Comparison of ENCODE assay signal across 28 mouse cellular contexts in the genomic region with DNA sequence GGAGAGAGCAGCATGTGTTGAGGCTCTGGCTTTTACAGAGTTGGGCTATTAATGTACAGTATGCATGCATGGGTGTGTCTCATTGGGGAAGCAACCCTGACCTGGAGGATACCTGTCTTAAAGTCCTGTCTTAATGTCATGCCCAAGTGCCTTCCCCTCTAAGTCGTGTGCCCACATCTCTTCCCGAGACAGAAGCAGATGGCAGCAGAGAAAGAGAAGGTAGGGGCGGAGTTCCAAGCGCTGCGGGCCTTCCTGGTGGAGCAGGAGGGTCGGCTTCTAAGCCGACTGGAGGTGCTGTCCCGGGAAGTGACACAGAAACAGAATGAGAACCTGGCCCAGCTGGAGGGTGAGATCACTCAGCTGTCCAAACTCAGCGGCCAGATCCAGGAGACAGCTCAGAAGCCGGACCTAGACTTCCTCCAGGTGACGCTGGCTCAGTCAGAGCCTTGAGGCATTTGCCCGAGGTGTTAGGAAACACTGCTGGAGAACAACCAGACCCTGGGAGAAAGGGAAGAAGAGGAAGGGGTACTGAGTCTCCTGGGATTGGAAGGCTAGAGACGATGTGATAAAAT. TPM values are rescaled to one million over a fixed set of nuclear protein-coding genes. Genes with fewer than 3 reads are reported as not detected.
DNase-seq lines count a peak whose midpoint lies in the region; ATAC-seq lines count a peak whose summit lies in the region.
"Had no signal": no experiment of that assay in that cellular context is flagged by ENCODE, and none has a peak within 500 bp of the region (broad histone marks: within the 10 kb centered on the region; RNA-seq: fewer than 3 reads in every experiment).

No protein-coding gene starts in this region.

- H3K27me3 ChIP-seq in heart, embryonic 11.5 days (ENCODE audit: control insufficient read depth, insufficient read depth, low read length), result peaks cover 20% of the 10 kb centered on the region
- H3K27me3 ChIP-seq in kidney, embryonic 16.5 days (ENCODE audit: insufficient read depth, low read length), result peaks cover 6% of the 10 kb centered on the region; the same call in 1 of the 2 replicates
- H3K27me3 ChIP-seq: limb, embryonic 15.5 days; stomach, embryonic 15.5 days had no signal

- H3K9me3 ChIP-seq in heart, embryonic 11.5 days (replicated peaks; ENCODE audit: control insufficient read depth, low read length), result no peaks in the 10 kb centered on the region
- no peaks in the 10 kb centered on the region for H3K9me3 ChIP-seq in kidney, embryonic 16.5 days (ENCODE audit: low read length)
- H3K9me3 ChIP-seq: hindbrain, embryonic 13.5 days; limb, embryonic 15.5 days; midbrain, embryonic 10.5 days; neural tube, embryonic 12.5 days; stomach, embryonic 15.5 days had no signal

- WGBS in heart, embryonic 11.5 days (ENCODE audit: insufficient replicate concordance), result 27% methylated on average over 13 of the region's 13 CpGs
- WGBS in kidney, embryonic 16.5 days, result 28% methylated on average over 13 of the region's 13 CpGs

- intact Hi-C loops in heart, postnatal 36 days (cut with DNase I), result no loop called here

- H3K36me3 ChIP-seq in heart, embryonic 11.5 days (ENCODE audit: control insufficient read depth, insufficient read depth, low read length), result no peaks in the 10 kb centered on the region
- H3K36me3 ChIP-seq in kidney, embryonic 16.5 days (ENCODE audit: insufficient read depth, low read length), result no peaks in the 10 kb centered on the region
- H3K36me3 ChIP-seq: hindbrain, embryonic 13.5 days; limb, embryonic 15.5 days; midbrain, embryonic 10.5 days; neural tube, embryonic 12.5 days; stomach, embryonic 15.5 days had no signal

- no peak for DNase-seq in heart, postnatal 36 days
- no peak for DNase-seq in kidney, postnatal 4 days
- DNase-seq in A20 (ENCODE audit: low read depth, low spot score) (peak; percentile 59), ZHBTc4 (ENCODE audit: low read depth, low spot score) (peak; percentile 40)
- no peak for DNase-seq in urinary bladder, postnatal 10 days (ENCODE audit: low spot score)
- DNase-seq: adrenal gland, adult 8-10 months; B cell, adult 2 months; cerebellum, adult 2 months; cerebellum, postnatal 14 days; forebrain, postnatal 0 days; heart, postnatal 4 days; lung, adult 2 months; right cerebral cortex, adult 18-20 months; right cerebral cortex, postnatal 4 days; thymus, adult 18-20 months; thymus, postnatal 25 days had no signal

- H3K4me3 ChIP-seq in heart, embryonic 11.5 days (ENCODE audit: low read depth, low read length), result no peak overlapping the region
- H3K4me3 ChIP-seq in kidney, embryonic 16.5 days (ENCODE audit: low read length), result no peak overlapping the region
- H3K4me3 ChIP-seq: erythroblast, embryonic 14.5 days; hindbrain, embryonic 13.5 days; limb, embryonic 15.5 days; midbrain, embryonic 10.5 days; myocyte; neural tube, embryonic 12.5 days; stomach, embryonic 15.5 days had no signal

- H3K27ac ChIP-seq in heart, embryonic 11.5 days (ENCODE audit: low read depth, low read length), result no peak overlapping the region
- H3K27ac ChIP-seq in kidney, embryonic 16.5 days (ENCODE audit: low read length), result no peak overlapping the region
- H3K27ac ChIP-seq: hindbrain, embryonic 13.5 days; kidney, postnatal 0 days; limb, embryonic 15.5 days; liver, embryonic 14.5 days; midbrain, embryonic 10.5 days; neural tube, embryonic 12.5 days; stomach, embryonic 15.5 days had no signal

- H3K4me2 ChIP-seq in heart, embryonic 11.5 days, result peak overlapping the region; percentile 4; the same call in 1 of the 2 replicates
- H3K4me2 ChIP-seq in kidney, embryonic 16.5 days (replicated peaks; ENCODE audit: low read depth, low read length), result no peak overlapping the region
- H3K4me2 ChIP-seq: hindbrain, embryonic 13.5 days; limb, embryonic 15.5 days; neural tube, embryonic 12.5 days; stomach, embryonic 15.5 days had no signal

- no peaks in the 10 kb centered on the region for H3K4me1 ChIP-seq in heart, embryonic 11.5 days (ENCODE audit: control insufficient read depth, insufficient read depth, low read length)
- H3K4me1 ChIP-seq in kidney, embryonic 16.5 days (ENCODE audit: insufficient read depth, low read length), result 0 out of 2 replicates have a peak, but pooled peaks cover 4% of the 10 kb centered on the region
- H3K4me1 ChIP-seq: hindbrain, embryonic 13.5 days; limb, embryonic 15.5 days; midbrain, embryonic 10.5 days; neural tube, embryonic 12.5 days; stomach, embryonic 15.5 days had no signal

- ATAC-seq in heart, embryonic 11.5 days (replicated peaks; ENCODE audit: insufficient number of reproducible peaks, low FRiP score, low TSS enrichment), result no peak
- 0 out of 2 replicates have a peak, but pooled peaks have one; percentile 11 for ATAC-seq in kidney, embryonic 16.5 days (ENCODE audit: low FRiP score, low TSS enrichment)
- ATAC-seq: forebrain, postnatal 0 days; intestine, embryonic 16.5 days had no signal

- peak overlapping the region; percentile 43; the same call in 1 of the 2 replicates for H3K9ac ChIP-seq in heart, embryonic 11.5 days (ENCODE audit: low read depth, low read length)
- H3K9ac ChIP-seq in kidney, embryonic 16.5 days (replicated peaks; ENCODE audit: low read length), result no peak overlapping the region
- H3K9ac ChIP-seq: forebrain, postnatal 0 days; hindbrain, embryonic 13.5 days; limb, embryonic 15.5 days; liver, embryonic 14.5 days; neural tube, embryonic 12.5 days; stomach, embryonic 15.5 days had no signal

RNA-seq across cellular contexts. Expression of gene Gm12184, which starts 18.9 kb away (rescaled TPM):
- polyA plus RNA-seq in heart, embryonic 11.5 days (2014; fragmentation: Nextera tagmentation; extraction: Ambion mirVana), result 2.9 and 4.0 TPM in 2 replicates
- 1 to 10 TPM; 3.5 to 3.9 TPM for total RNA-seq in heart, postnatal 36 days (2021)
- 0.86 and 1.2 TPM in 2 replicates for polyA plus RNA-seq in kidney, embryonic 16.5 days (2015; fragmentation: Nextera tagmentation; extraction: Ambion mirVana)

RNA-seq across cellular contexts. Expression of gene Trim7, which starts 19.4 kb away (rescaled TPM):
- 0.43 and 0.70 TPM in 2 replicates for polyA plus RNA-seq in heart, embryonic 11.5 days (2014; fragmentation: Nextera tagmentation; extraction: Ambion mirVana)
- 10 to 100 TPM; 17.8 to 26.2 TPM for total RNA-seq in heart, postnatal 36 days (2021)
- polyA plus RNA-seq in kidney, embryonic 16.5 days (2015; fragmentation: Nextera tagmentation; extraction: Ambion mirVana), result 4.4 and 4.8 TPM in 2 replicates
- polyA plus RNA-seq: erythroblast, embryonic 14.5 days had no signal

RNA-seq across cellular contexts. Expression of gene Irgm1, which starts 26.2 kb away (rescaled TPM):
- 4.9 and 5.9 TPM in 2 replicates for polyA plus RNA-seq in heart, embryonic 11.5 days (2014; fragmentation: Nextera tagmentation; extraction: Ambion mirVana)
- 10 to 100 TPM; 12.5 to 13.5 TPM for total RNA-seq in heart, postnatal 36 days (2021)
- polyA plus RNA-seq in kidney, embryonic 16.5 days (2015; fragmentation: Nextera tagmentation; extraction: Ambion mirVana), result 17.0 and 18.3 TPM in 2 replicates
- polyA plus RNA-seq: erythroblast, embryonic 14.5 days had no signal

RNA-seq across cellular contexts. Expression of gene Trim41, which starts 28.2 kb away (rescaled TPM):
- polyA plus RNA-seq in heart, embryonic 11.5 days (2014; fragmentation: Nextera tagmentation; extraction: Ambion mirVana), result 3.3 and 3.7 TPM in 2 replicates
- 10 to 100 TPM; 21.0 to 22.7 TPM for total RNA-seq in heart, postnatal 36 days (2021)
- 7.1 and 7.2 TPM in 2 replicates for polyA plus RNA-seq in kidney, embryonic 16.5 days (2015; fragmentation: Nextera tagmentation; extraction: Ambion mirVana)

RNA-seq across cellular contexts. Expression of gene Rack1, which starts 45.2 kb away (rescaled TPM):
- 538 and 603 TPM in 2 replicates for polyA plus RNA-seq in heart, embryonic 11.5 days (2014; fragmentation: Nextera tagmentation; extraction: Ambion mirVana)
- 100 to 1,000 TPM; 385 to 411 TPM for total RNA-seq in heart, postnatal 36 days (2021)
- polyA plus RNA-seq in kidney, embryonic 16.5 days (2015; fragmentation: Nextera tagmentation; extraction: Ambion mirVana), result 712 and 779 TPM in 2 replicates

Comparison
In these comparisons a context has a peak if more than half of its experiments do, and no peak if none do; other contexts are left out.
1. DNase-seq: peak in A20 (single experiment) and ZHBTc4 (single experiment); none in heart, postnatal 36 days (0 of 2), kidney, postnatal 4 days (0 of 2) and urinary bladder, postnatal 10 days (single experiment).